Mouse (Mus musculus) neural tube, embryonic 14.5 days (tissue): Measurements from ENCODE around the gene Pwp2. TPM values are rescaled to one million over a fixed set of nuclear protein-coding genes. Genes with fewer than 3 reads are reported as not detected.
"Not testable (repeated sequence)": the region's sequence is repeated elsewhere in the genome, so short reads cannot be mapped to it uniquely, and the experiment has no call there.

Source experiments
- ATAC-seq: fragments of 200-750 bp; cut with Nextera tagmentation; 2 replicates; pipeline ENCODE4 v1.8.0; 2017; ENCODE audit warnings: low read depth, mild to moderate bottlenecking, moderate TSS enrichment, moderate library complexity
- H3K27ac ChIP-seq: fragments of 300-500 bp; sonication (generic); 2 replicates; pipeline ENCODE4 v1.5.1; 2014; ENCODE audit warnings: low read depth, mild to moderate bottlenecking, control low read depth, low read length, moderate library complexity, mixed read lengths
- H3K27me3 ChIP-seq: fragments of 300-500 bp; sonication (generic); 2 replicates; pipeline ENCODE4 v1.6.1; 2014; ENCODE audit warnings: low read length; ENCODE audit not compliant: control insufficient read depth, insufficient read depth
- H3K36me3 ChIP-seq: fragments of 300-500 bp; sonication (generic); 2 replicates; pipeline ENCODE4 v1.6.1; 2014; ENCODE audit warnings: low read length, mixed read lengths; ENCODE audit not compliant: control insufficient read depth, insufficient read depth
- H3K4me1 ChIP-seq: fragments of 300-500 bp; sonication (generic); 2 replicates; pipeline ENCODE4 v1.6.1; 2014; ENCODE audit warnings: low read length; ENCODE audit not compliant: control insufficient read depth, insufficient read depth
- H3K4me2 ChIP-seq: fragments of 300-500 bp; sonication (generic); 2 replicates; pipeline ENCODE4 v1.6.1; 2014; ENCODE audit warnings: mild to moderate bottlenecking, low read depth, low read length, control low read depth
- H3K4me3 ChIP-seq: fragments of 300-500 bp; sonication (generic); 2 replicates; pipeline ENCODE4 v1.5.1; 2014; ENCODE audit warnings: low read depth, low read length, control low read depth, mixed read lengths
- H3K9ac ChIP-seq: fragments of 300-500 bp; sonication (generic); replicated peaks from 2 replicates; pipeline ENCODE4 v1.6.1; 2014; ENCODE audit warnings: low read depth, mild to moderate bottlenecking, control low read depth, low read length, mixed read lengths
- H3K9me3 ChIP-seq: fragments of 300-500 bp; sonication (generic); 2 replicates; pipeline ENCODE4 v1.6.1; 2016; ENCODE audit warnings: low read length; ENCODE audit not compliant: control insufficient read depth
- WGBS: fragments of 180-500 bp; shearing (Covaris S2); extraction: QIAGEN DNeasy Blood & Tissue Kit; methylation state at CpG from one replicate; pipeline ENCODE4 v1.1.7; 2014; 5-methylcytosine and 5-hydroxymethylcytosine counted together
- polyA plus RNA-seq: library from polyadenylated mRNA; unstranded; fragments of >200 nt; fragmentation: Nextera tagmentation; extraction: Ambion mirVana; gene quantifications from 2 replicates; pipeline ENCODE4 v1.2.1, GENCODE M21; 2014

Gene Pwp2
- polyA plus RNA-seq, 1 experiment from 2014 or later: 12.7 TPM

- H3K4me3 ChIP-seq: no peak overlapping the region
- H3K9ac ChIP-seq: no peak overlapping the region
- H3K9me3 ChIP-seq: no peaks in the 10 kb centered on the region
- no peak for ATAC-seq
- H3K4me1 ChIP-seq: no peaks in the 10 kb centered on the region
- no peak overlapping the region for H3K27ac ChIP-seq
- 94% methylated on average over 7 of the region's 7 CpGs for WGBS
- peaks cover 28% of the 10 kb centered on the region for H3K36me3 ChIP-seq
- H3K27me3 ChIP-seq: no peaks in the 10 kb centered on the region
- no peak overlapping the region for H3K4me2 ChIP-seq
Measured at GRCm38 (mm10) chr10:78221315-78221714, 36.4 kb upstream of the Pwp2 start.

GRCm38 (mm10) chr10:78219528-78219927 lies 34.6 kb upstream of the Pwp2 start:
- H3K27ac ChIP-seq: no peak overlapping the region
- H3K36me3 ChIP-seq: peaks cover 38% of the 10 kb centered on the region
- WGBS: 93% methylated on average over 1 of the region's 1 CpGs
- no peaks in the 10 kb centered on the region for H3K4me1 ChIP-seq
- ATAC-seq: no peak
- no peak overlapping the region for H3K4me3 ChIP-seq
- no peak overlapping the region for H3K4me2 ChIP-seq
- H3K9me3 ChIP-seq: no peaks in the 10 kb centered on the region
- H3K9ac ChIP-seq: no peak overlapping the region
- H3K27me3 ChIP-seq: no peaks in the 10 kb centered on the region

GRCm38 (mm10) chr10:78218576-78218975 lies 33.6 kb upstream of the Pwp2 start:
- no peaks in the 10 kb centered on the region for H3K27me3 ChIP-seq
- H3K4me1 ChIP-seq: no peaks in the 10 kb centered on the region
- no peak overlapping the region for H3K9ac ChIP-seq
- 91% methylated on average over 6 of the region's 6 CpGs for WGBS
- no peak overlapping the region for H3K27ac ChIP-seq
- H3K4me2 ChIP-seq: no peak overlapping the region
- H3K4me3 ChIP-seq: no peak overlapping the region
- ATAC-seq: no peak
- H3K9me3 ChIP-seq: no peaks in the 10 kb centered on the region
- peaks cover 48% of the 10 kb centered on the region for H3K36me3 ChIP-seq

- no peak for ATAC-seq
- WGBS: 84% methylated on average over 6 of the region's 6 CpGs
- H3K36me3 ChIP-seq: peaks cover 64% of the 10 kb centered on the region
Measured at GRCm38 (mm10) chr10:78216376-78217083, 31.6 kb upstream of the Pwp2 start.

DNA sequence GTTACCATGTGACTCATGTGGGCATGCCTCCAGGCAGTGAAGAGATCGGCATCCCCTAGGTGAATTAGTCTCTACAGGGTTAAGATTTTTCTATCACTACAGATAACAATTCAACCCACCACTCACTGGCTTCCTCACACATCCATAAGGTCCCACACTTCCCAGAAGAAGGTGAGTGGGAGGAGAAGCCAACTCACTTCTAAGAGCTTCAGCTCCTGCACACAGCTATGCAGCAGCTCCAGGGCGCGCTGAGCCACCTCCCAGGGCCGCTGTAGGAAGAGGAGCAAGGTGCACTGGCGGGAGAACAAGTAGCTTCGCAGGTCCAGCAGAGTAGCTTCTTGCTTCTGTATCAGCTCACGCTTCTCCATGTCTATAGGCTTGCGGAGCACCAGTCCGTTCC lies 29.4 kb upstream of the Pwp2 start:
- no peak for ATAC-seq
- H3K4me2 ChIP-seq: no peak overlapping the region
- no peaks in the 10 kb centered on the region for H3K27me3 ChIP-seq
- H3K4me1 ChIP-seq: no peaks in the 10 kb centered on the region
- no peak overlapping the region for H3K27ac ChIP-seq
- no peak overlapping the region for H3K4me3 ChIP-seq
- whole genome bisulfite sequencing: 99% methylated on average over 9 of the region's 9 CpGs
- H3K9me3 ChIP-seq: no peaks in the 10 kb centered on the region
- peaks cover 73% of the 10 kb centered on the region for H3K36me3 ChIP-seq
- no peak overlapping the region for H3K9ac ChIP-seq

More at GRCm38 (mm10) chr10:78216376-78217083, 31.6 kb upstream of the Pwp2 start:
- no peak overlapping the region for H3K4me3 ChIP-seq
- H3K4me2 ChIP-seq: no peak overlapping the region
- H3K27ac ChIP-seq: no peak overlapping the region
- no peaks in the 10 kb centered on the region for H3K27me3 ChIP-seq
- H3K9me3 ChIP-seq: no peaks in the 10 kb centered on the region
- no peak overlapping the region for H3K9ac ChIP-seq
- no peaks in the 10 kb centered on the region for H3K4me1 ChIP-seq

DNA sequence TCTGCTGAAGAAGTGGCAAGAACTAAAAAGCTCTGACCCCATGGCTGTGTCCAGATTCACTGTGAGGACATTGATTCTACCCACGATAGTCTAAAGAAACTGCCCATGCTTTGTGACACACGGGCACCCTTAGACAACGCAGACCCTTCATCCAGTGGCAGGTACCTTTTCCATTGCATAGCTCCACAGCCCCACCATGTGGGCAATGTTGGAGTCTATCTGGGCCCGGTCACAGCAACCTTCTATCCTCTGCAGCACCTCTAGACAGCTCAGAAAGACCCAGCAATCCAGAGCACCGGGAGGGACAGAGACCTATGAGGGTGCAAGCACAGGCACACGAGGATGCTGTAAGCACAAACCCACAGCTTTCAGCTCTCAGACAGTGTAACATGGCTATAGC lies 26.4 kb upstream of the Pwp2 start:
- Histone ChIP-seq H3K9me3 (no peaks in the 10 kb centered on the region), H3K9ac (no peak overlapping the region), H3K36me3 (peaks cover 80% of the 10 kb centered on the region), H3K4me1 (no peaks in the 10 kb centered on the region), H3K27me3 (no peaks in the 10 kb centered on the region), H3K4me2 (no peak overlapping the region), H3K4me3 (no peak overlapping the region), H3K27ac (no peak overlapping the region)
- 72% methylated on average over 6 of the region's 6 CpGs for WGBS
- ATAC-seq: no peak

DNA sequence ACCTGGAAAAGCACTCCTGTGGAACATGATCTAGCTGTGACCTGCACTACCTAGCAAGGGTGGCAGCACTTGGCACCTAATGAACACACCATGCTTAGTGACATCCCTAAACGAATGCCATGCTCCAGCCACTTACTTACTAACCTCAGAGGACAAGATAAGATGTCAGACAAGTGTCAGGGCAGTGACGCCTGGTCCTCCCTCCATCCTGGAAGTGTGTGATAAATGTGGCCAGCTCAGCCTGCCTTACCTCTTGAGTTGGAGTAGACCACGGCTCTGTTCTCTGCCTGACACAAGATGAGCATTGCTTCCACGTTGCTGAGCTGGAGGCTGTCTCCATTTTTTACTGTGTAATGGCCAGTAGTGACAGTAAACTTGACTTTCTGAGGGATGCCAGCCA lies 16.2 kb upstream of the Pwp2 start:
- WGBS: 93% methylated on average over 4 of the region's 4 CpGs
- no peaks in the 10 kb centered on the region for H3K4me1 ChIP-seq
- no peaks in the 10 kb centered on the region for H3K9me3 ChIP-seq
- H3K4me2 ChIP-seq: no peak overlapping the region
- H3K9ac ChIP-seq: no peak overlapping the region
- peaks cover 71% of the 10 kb centered on the region for H3K36me3 ChIP-seq
- H3K27ac ChIP-seq: no peak overlapping the region
- ATAC-seq: no peak
- no peaks in the 10 kb centered on the region for H3K27me3 ChIP-seq
- H3K4me3 ChIP-seq: no peak overlapping the region

- no peak overlapping the region for H3K27ac ChIP-seq
- no peaks in the 10 kb centered on the region for H3K9me3 ChIP-seq
- no peaks in the 10 kb centered on the region for H3K4me1 ChIP-seq
- H3K9ac ChIP-seq: no peak overlapping the region
- H3K4me2 ChIP-seq: no peak overlapping the region
- no peaks in the 10 kb centered on the region for H3K27me3 ChIP-seq
- H3K36me3 ChIP-seq: peaks cover 94% of the 10 kb centered on the region
- no peak overlapping the region for H3K4me3 ChIP-seq
- WGBS: 98% methylated on average over 5 of the region's 5 CpGs
- ATAC-seq: no peak
Measured at GRCm38 (mm10) chr10:78192933-78193332, 8.0 kb upstream of the Pwp2 start.

- not testable (repeated sequence) for H3K4me3 ChIP-seq, H3K9me3 ChIP-seq, ATAC-seq, H3K27me3 ChIP-seq, H3K27ac ChIP-seq, H3K4me1 ChIP-seq, H3K9ac ChIP-seq, H3K4me2 ChIP-seq
- 93% methylated on average over 4 of the region's 4 CpGs for WGBS
- H3K36me3 ChIP-seq: peaks cover 52% of the 10 kb centered on the region
Measured at GRCm38 (mm10) chr10:78186076-78186475, 1.1 kb upstream of the Pwp2 start.
